Mouse (Mus musculus) yolk sac, embryonic 10.5 days (tissue): Measurements from ENCODE around the gene Rnf145.

Experiments used
- DNase-seq: peaks from one replicate; pipeline ENCODE4 v3.0.0-alpha.2; 2017; ENCODE audit warnings: low spot score

Gene Rnf145

GRCm38 (mm10) chr11:44518281-44519095 is at the start of gene Rnf145:
Rnf145 (plus strand) TSS chr11:44518964.
- peak; percentile 79 for DNase-seq

GRCm38 (mm10) chr11:44469646-44470431 is 48.9 kb upstream of the Rnf145 start:
- DNase-seq, result peak; percentile 26

- DNase-seq, result peak; percentile 95
These were observed 48.1 kb upstream of the Rnf145 start, which contains the start of gene Ublcp1 for GRCm38 (mm10) chr11:44470432-44471336. Ublcp1 (minus strand) TSS chr11:44470498.

GRCm38 (mm10) chr11:44471337-44471995 is 47.3 kb upstream of the Rnf145 start:
- DNase-seq, result no peak

GRCm38 (mm10) chr11:44475467-44475866 is 43.3 kb upstream of the Rnf145 start:
- DNase-seq, result no peak

GRCm38 (mm10) chr11:44476445-44476844 is 42.3 kb upstream of the Rnf145 start:
- DNase-seq, result no peak

- no peak for DNase-seq
These were observed 40.4 kb upstream of the Rnf145 start for GRCm38 (mm10) chr11:44478382-44478781.

- DNase-seq, result no peak
These were observed 38.5 kb upstream of the Rnf145 start for GRCm38 (mm10) chr11:44480246-44480645.

GRCm38 (mm10) chr11:44485089-44485736 is 33.6 kb upstream of the Rnf145 start:
- no peak for DNase-seq

- no peak for DNase-seq
These were observed 29.6 kb upstream of the Rnf145 start for GRCm38 (mm10) chr11:44489117-44489516.

GRCm38 (mm10) chr11:44494643-44495323 is 24.0 kb upstream of the Rnf145 start:
- no peak for DNase-seq

GRCm38 (mm10) chr11:44496217-44496616 is 22.5 kb upstream of the Rnf145 start:
- DNase-seq, result no peak

- no peak for DNase-seq
These were observed 20.1 kb upstream of the Rnf145 start for GRCm38 (mm10) chr11:44498412-44499272.

- no peak for DNase-seq
These were observed 17.8 kb upstream of the Rnf145 start for GRCm38 (mm10) chr11:44500966-44501365.

GRCm38 (mm10) chr11:44501477-44501876 is 17.3 kb upstream of the Rnf145 start:
- no peak for DNase-seq

- no peak for DNase-seq
These were observed 15.8 kb upstream of the Rnf145 start for GRCm38 (mm10) chr11:44502931-44503330.

GRCm38 (mm10) chr11:44504146-44504545 is 14.6 kb upstream of the Rnf145 start:
- no peak for DNase-seq

GRCm38 (mm10) chr11:44504761-44505160 is 14.0 kb upstream of the Rnf145 start:
- DNase-seq, result no peak

GRCm38 (mm10) chr11:44508876-44509275 is 9.9 kb upstream of the Rnf145 start:
- DNase-seq, result peak; percentile 32
